Mouse (Mus musculus) embryonic facial prominence, embryonic 13.5 days (tissue): ENCODE results near the gene Cldnd1. TPM values are rescaled to one million over a fixed set of nuclear protein-coding genes. Genes with fewer than 3 reads are reported as not detected.

ENCODE experiments used
- ATAC-seq: fragments of 200-750 bp; cut with Nextera tagmentation; 2 replicates; pipeline ENCODE4 v1.8.0; 2017; ENCODE audit warnings: low read depth; ENCODE audit not compliant: insufficient number of reproducible peaks, insufficient read depth, low FRiP score, low TSS enrichment
- H3K27ac ChIP-seq: fragments of 300-500 bp; sonication (generic); 2 replicates; pipeline ENCODE4 v1.5.1; 2015; ENCODE audit warnings: moderate library complexity, mild to moderate bottlenecking, inconsistent platforms
- H3K27me3 ChIP-seq: fragments of 300-500 bp; sonication (generic); 2 replicates; pipeline ENCODE4 v1.6.1; 2015; ENCODE audit warnings: mild to moderate bottlenecking, inconsistent platforms
- H3K36me3 ChIP-seq: fragments of 300-500 bp; sonication (generic); 2 replicates; pipeline ENCODE4 v1.6.1; 2015; ENCODE audit warnings: mild to moderate bottlenecking, inconsistent platforms
- H3K4me1 ChIP-seq: fragments of 300-500 bp; sonication (generic); 2 replicates; pipeline ENCODE4 v1.6.1; 2015; ENCODE audit warnings: inconsistent platforms
- H3K4me2 ChIP-seq: fragments of 300-500 bp; sonication (generic); 2 replicates; pipeline ENCODE4 v1.6.1; 2015; ENCODE audit warnings: moderate library complexity, mild to moderate bottlenecking, inconsistent platforms
- H3K4me3 ChIP-seq: fragments of 300-500 bp; sonication (generic); 2 replicates; pipeline ENCODE4 v1.5.1; 2015; ENCODE audit warnings: mild to moderate bottlenecking, inconsistent platforms
- H3K9ac ChIP-seq: fragments of 300-500 bp; sonication (generic); 2 replicates; pipeline ENCODE4 v1.6.1; 2015; ENCODE audit warnings: mild to moderate bottlenecking, inconsistent platforms
- H3K9me3 ChIP-seq: fragments of 300-500 bp; sonication (generic); 2 replicates; pipeline ENCODE4 v1.6.1; 2016; ENCODE audit warnings: inconsistent platforms
- WGBS: fragments of 180-500 bp; shearing (Covaris S2); methylation state at CpG from one replicate; pipeline ENCODE4 v1.1.7; 2015; ENCODE audit warnings: mixed read lengths; 5-methylcytosine and 5-hydroxymethylcytosine counted together
- microRNA-seq: library from miRNA; unstranded; fragments of <30 nt; microRNA quantifications from one replicate; pipeline ENCODE4, GENCODE M21; 2016
- polyA plus RNA-seq: library from polyadenylated mRNA; unstranded; fragments of >200 nt; fragmentation: Nextera tagmentation; extraction: Ambion mirVana; gene quantifications from 2 replicates; pipeline ENCODE4 v1.2.1, GENCODE M21; 2015

Cldnd1 gene
- polyA plus RNA-seq, 1 experiment from 2014 or later = 134 TPM

- Histone ChIP-seq H3K9ac (no peak overlapping the region), H3K9me3 (no peaks in the 10 kb centered on the region), H3K27me3 (no peaks in the 10 kb centered on the region), H3K4me3 (no peak overlapping the region), H3K27ac (no peak overlapping the region), H3K36me3 (no peaks in the 10 kb centered on the region), H3K4me1 (no peaks in the 10 kb centered on the region), H3K4me2 (no peak overlapping the region)
- ATAC-seq = no peak
Measured at GRCm38 (mm10) chr16:58756191-58756590, 28.5 kb downstream of the Cldnd1 start.

GRCm38 (mm10) chr16:58763076-58763475 is 35.4 kb downstream of the Cldnd1 start, which contains the start of gene Olfr172:
TSS of gene Olfr172 (minus strand) at chr16:58763176.
- Histone ChIP-seq H3K9ac (no peak within 1 kb of the TSS), H3K27ac (no peak within 1 kb of the TSS), H3K4me3 (no peak within 1 kb of the TSS), H3K4me2 (no peak within 1 kb of the TSS), H3K9me3 (no peaks in the 10 kb centered on the region), H3K27me3 (no peaks in the 10 kb centered on the region), H3K36me3 (no peaks in the 10 kb centered on the region), H3K4me1 (no peaks in the 10 kb centered on the region)
- 71% methylated on average over 1 of the region's 1 CpGs for WGBS
- no peak for ATAC-seq

Small RNA genes lying within 50 kb of the gene (microRNA-seq; reads per million reads assigned to microRNA genes)
- not detected for gene Gm27564

Other genes with a start within 250 kb of the Cldnd1 start
- gene St3gal6, start 203.7 kb upstream of the Cldnd1 start, polyA plus RNA-seq = 11.7 and 14.7 TPM in 2 replicates
- gene Gm813, start 110.9 kb upstream of the Cldnd1 start, polyA plus RNA-seq = not detected in 2 replicates
- not detected in 2 replicates for gene E330017A01Rik, start 89.2 kb upstream of the Cldnd1 start, polyA plus RNA-seq
- 21.0 and 28.3 TPM in 2 replicates for gene Cpox, start 57.6 kb upstream of the Cldnd1 start, polyA plus RNA-seq
- gene Gpr15, start 8.8 kb upstream of the Cldnd1 start, polyA plus RNA-seq = 0.21 TPM in 1 of 2 replicates, not detected in the other
- gene Olfr172, start 35.3 kb downstream of the Cldnd1 start, polyA plus RNA-seq = not detected in 2 replicates
- gene Olfr173, start 72.4 kb downstream of the Cldnd1 start, polyA plus RNA-seq = not detected in 2 replicates
- not detected in 2 replicates for gene Olfr175-ps1, start 98.9 kb downstream of the Cldnd1 start, polyA plus RNA-seq
- gene Olfr177, start 146.9 kb downstream of the Cldnd1 start, polyA plus RNA-seq = not detected in 2 replicates
- not detected in 2 replicates for gene Olfr178, start 164.2 kb downstream of the Cldnd1 start, polyA plus RNA-seq
- not detected in 2 replicates for gene Olfr181, start 200.8 kb downstream of the Cldnd1 start, polyA plus RNA-seq
- gene Olfr180, start 201.5 kb downstream of the Cldnd1 start, polyA plus RNA-seq = not detected in 2 replicates